Mouse (Mus musculus) embryonic facial prominence, embryonic 12.5 days (tissue): ENCODE measurements around the gene Lsm7. TPM values are rescaled to one million over a fixed set of nuclear protein-coding genes. Genes with fewer than 3 reads are reported as not detected.

Source experiments
- ATAC-seq: fragments of 200-750 bp; cut with Nextera tagmentation; 2 replicates; pipeline ENCODE4 v1.8.0; 2017; ENCODE audit not compliant: insufficient number of reproducible peaks, insufficient read depth, low FRiP score, low TSS enrichment
- H3K27ac ChIP-seq: fragments of 300-500 bp; sonication (generic); 2 replicates; pipeline ENCODE4 v1.5.1; 2016; ENCODE audit warnings: mild to moderate bottlenecking
- H3K27me3 ChIP-seq: fragments of 300-500 bp; sonication (generic); 2 replicates; pipeline ENCODE4 v1.6.1; 2016; ENCODE audit warnings: mild to moderate bottlenecking, moderate library complexity
- H3K36me3 ChIP-seq: fragments of 300-500 bp; sonication (generic); 2 replicates; pipeline ENCODE4 v1.6.1; 2016; ENCODE audit warnings: mild to moderate bottlenecking
- H3K4me1 ChIP-seq: fragments of 300-500 bp; sonication (generic); 2 replicates; pipeline ENCODE4 v1.6.1; 2016
- H3K4me2 ChIP-seq: fragments of 300-500 bp; sonication (generic); replicated peaks from 2 replicates; pipeline ENCODE4 v1.6.1; 2016; ENCODE audit warnings: mild to moderate bottlenecking, moderate library complexity
- H3K4me3 ChIP-seq: fragments of 300-500 bp; sonication (generic); 2 replicates; pipeline ENCODE4 v1.5.1; 2016; ENCODE audit warnings: mild to moderate bottlenecking
- H3K9ac ChIP-seq: fragments of 300-500 bp; sonication (generic); 2 replicates; pipeline ENCODE4 v1.6.1; 2016; ENCODE audit warnings: mild to moderate bottlenecking, moderate library complexity
- H3K9me3 ChIP-seq: fragments of 300-500 bp; sonication (generic); 2 replicates; pipeline ENCODE4 v1.6.1; 2016; ENCODE audit warnings: mild to moderate bottlenecking, moderate library complexity
- WGBS: fragments of 180-500 bp; shearing (Covaris S2); methylation state at CpG from one replicate; pipeline ENCODE4 v1.1.7; 2016; 5-methylcytosine and 5-hydroxymethylcytosine counted together
- polyA plus RNA-seq: library from polyadenylated mRNA; unstranded; fragments of >200 nt; fragmentation: Nextera tagmentation; extraction: Ambion mirVana; gene quantifications from 2 replicates; pipeline ENCODE4 v1.2.1, GENCODE M21; 2016

The Lsm7 gene
- polyA plus RNA-seq, 1 experiment from 2014 or later = 314 TPM

DNA sequence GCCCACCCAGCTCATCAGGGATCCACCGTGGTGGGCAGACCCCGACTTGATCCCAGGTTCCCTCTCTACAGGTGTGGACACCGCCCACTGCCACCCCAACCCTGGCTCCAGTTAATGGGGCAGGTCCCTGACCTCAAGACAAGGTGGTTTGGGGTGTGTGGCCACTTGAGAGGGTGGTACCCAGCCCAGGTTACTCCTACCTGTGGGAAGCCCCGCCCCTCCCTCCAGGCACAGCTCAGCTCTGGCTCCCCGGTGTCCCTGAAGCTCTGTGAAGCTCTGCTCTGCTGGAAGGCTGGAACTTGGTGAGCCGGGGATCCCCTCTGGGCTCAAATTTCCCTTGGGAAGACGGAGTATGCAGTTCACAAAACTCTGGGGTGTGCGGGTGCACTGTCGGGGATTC, 16.6 kb upstream of the Lsm7 start, which contains the start of gene Tmprss9:
Gene Tmprss9, plus strand, starts transcription at position 268 of the 400 bp plus-strand sequence.
- Histone ChIP-seq H3K27ac (no peak within 1 kb of the TSS), H3K4me3 (no peak within 1 kb of the TSS), H3K9ac (no peak within 1 kb of the TSS), H3K27me3 (no peaks in the 10 kb centered on the region), H3K9me3 (no peaks in the 10 kb centered on the region), H3K4me2 (no peak within 1 kb of the TSS), H3K36me3 (peaks cover 18% of the 10 kb centered on the region), H3K4me1 (no peaks in the 10 kb centered on the region)
- no peak for ATAC-seq
- WGBS = 29% methylated on average over 9 of the region's 9 CpGs

DNA sequence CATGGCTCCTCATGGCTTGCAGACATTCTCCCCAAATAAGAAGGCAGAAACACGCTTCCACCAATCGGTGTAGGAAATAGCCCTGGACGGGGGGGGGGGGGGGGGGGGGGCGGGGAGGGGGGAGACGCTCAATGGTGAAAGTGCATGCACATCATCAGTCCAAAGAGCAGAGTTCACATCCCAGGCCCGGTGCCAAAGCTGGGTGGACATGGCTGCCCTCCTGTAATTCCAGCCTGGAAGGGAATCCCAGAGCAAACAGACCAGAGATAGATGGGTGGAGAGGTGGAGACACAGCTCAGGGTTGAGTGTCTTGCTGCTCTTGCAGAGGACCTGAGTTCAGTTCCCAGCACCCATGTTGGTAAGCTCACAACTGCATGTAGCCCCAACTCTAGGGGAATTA, 16.0 kb upstream of the Lsm7 start:
- no peak overlapping the region for H3K27ac ChIP-seq
- H3K9me3 ChIP-seq = no peaks in the 10 kb centered on the region
- H3K36me3 ChIP-seq = peaks cover 23% of the 10 kb centered on the region
- no peak for ATAC-seq
- H3K27me3 ChIP-seq = no peaks in the 10 kb centered on the region
- 92% methylated on average over 1 of the region's 6 CpGs for WGBS
- H3K4me2 ChIP-seq = no peak overlapping the region
- H3K4me3 ChIP-seq = no peak overlapping the region
- no peaks in the 10 kb centered on the region for H3K4me1 ChIP-seq
- H3K9ac ChIP-seq = no peak overlapping the region

DNA sequence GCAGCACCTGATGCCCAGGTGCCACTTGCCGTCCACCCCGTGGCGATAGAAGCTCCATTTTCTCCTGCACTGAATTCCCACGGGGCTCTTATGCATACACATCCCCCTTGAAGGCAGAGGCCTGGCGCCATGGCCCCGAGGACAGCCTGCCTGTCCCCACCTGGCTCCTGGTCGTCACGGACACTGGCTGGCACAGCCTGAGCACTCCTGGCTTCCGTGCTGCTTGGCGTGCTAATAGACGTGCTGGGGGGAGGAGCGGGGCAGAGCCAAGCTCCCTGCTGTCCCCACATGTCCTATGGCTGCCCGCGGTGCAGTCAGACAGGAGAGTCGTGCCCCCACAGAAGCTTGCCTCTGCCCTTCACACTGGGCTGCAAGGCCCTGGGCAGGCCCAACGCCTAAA, 9.4 kb upstream of the Lsm7 start:
- Histone ChIP-seq H3K9ac (no peak overlapping the region), H3K4me2 (no peak overlapping the region), H3K27me3 (no peaks in the 10 kb centered on the region), H3K4me3 (no peak overlapping the region), H3K36me3 (peaks cover 60% of the 10 kb centered on the region), H3K27ac (no peak overlapping the region), H3K4me1 (no peaks in the 10 kb centered on the region), H3K9me3 (no peaks in the 10 kb centered on the region)
- ATAC-seq = no peak
- WGBS = 91% methylated on average over 16 of the region's 16 CpGs

DNA sequence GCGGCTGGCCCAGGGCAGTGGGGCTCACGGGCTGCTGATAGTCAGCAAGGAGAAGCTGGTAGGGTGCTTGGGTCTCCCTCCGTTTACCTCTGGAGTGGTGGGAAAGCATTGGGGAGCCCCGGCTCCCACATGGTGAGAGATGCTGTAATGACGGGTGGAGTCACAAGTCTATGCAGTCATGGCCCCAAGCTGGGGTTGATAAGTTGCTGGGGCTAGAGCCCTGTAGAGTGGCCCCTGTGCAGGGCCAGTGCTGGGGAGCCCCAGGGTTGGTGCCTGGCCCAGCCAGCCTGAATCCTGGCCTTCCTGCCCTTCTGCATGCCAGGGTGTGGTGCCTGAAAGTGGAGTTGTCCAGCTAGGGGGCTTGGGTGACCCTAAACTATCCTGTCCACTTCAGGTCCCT, 7.3 kb upstream of the Lsm7 start:
- Histone ChIP-seq H3K9me3 (no peaks in the 10 kb centered on the region), H3K4me2 (no peak overlapping the region), H3K36me3 (peaks cover 50% of the 10 kb centered on the region), H3K27me3 (no peaks in the 10 kb centered on the region), H3K4me1 (peaks cover 5% of the 10 kb centered on the region; the same call in 1 of the 2 replicates), H3K27ac (no peak overlapping the region), H3K4me3 (no peak overlapping the region), H3K9ac (no peak overlapping the region)
- 91% methylated on average over 5 of the region's 5 CpGs for WGBS
- ATAC-seq = no peak

- Histone ChIP-seq H3K27ac (0 out of 2 replicates have a peak overlapping the region, but pooled peaks have one; percentile 60), H3K36me3 (peaks cover 22% of the 10 kb centered on the region), H3K4me2 (no peak overlapping the region), H3K4me1 (peaks cover 33% of the 10 kb centered on the region), H3K27me3 (no peaks in the 10 kb centered on the region), H3K9me3 (no peaks in the 10 kb centered on the region), H3K9ac (peak overlapping the region; percentile 44; the same call in 1 of the 2 replicates), H3K4me3 (no peak overlapping the region)
- no peak for ATAC-seq
- WGBS = 82% methylated on average over 7 of the region's 7 CpGs
Measured at GRCm38 (mm10) chr10:80858350-80858935, 3.4 kb upstream of the Lsm7 start.

DNA sequence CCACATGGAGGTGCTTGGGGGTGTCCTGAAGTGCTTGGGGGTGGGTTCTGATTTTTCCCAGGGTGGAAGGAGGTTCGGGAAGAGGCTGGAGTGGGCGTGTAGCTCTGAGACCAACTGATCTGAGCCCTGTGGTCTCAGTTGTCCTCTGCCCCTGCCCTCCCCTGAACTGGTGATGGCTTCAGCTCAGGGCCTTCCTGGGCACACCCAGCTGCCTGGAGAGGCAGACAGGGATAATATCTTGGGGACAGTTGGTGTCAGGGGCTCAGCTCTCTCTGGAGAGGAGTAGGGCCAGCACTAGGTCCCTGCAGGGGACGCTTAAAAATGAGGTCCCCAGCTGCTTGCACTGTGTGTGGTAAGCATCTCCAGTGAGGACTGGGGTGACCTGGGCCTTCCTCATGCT, 2.8 kb upstream of the Lsm7 start:
- Histone ChIP-seq H3K9ac (peak overlapping the region; percentile 44), H3K9me3 (no peaks in the 10 kb centered on the region), H3K27me3 (no peaks in the 10 kb centered on the region), H3K36me3 (peaks cover 21% of the 10 kb centered on the region), H3K4me1 (peaks cover 34% of the 10 kb centered on the region), H3K4me3 (no peak overlapping the region), H3K4me2 (0 out of 2 replicates have a peak overlapping the region, but pooled peaks have one; percentile 9), H3K27ac (peak overlapping the region; percentile 60)
- no peak for ATAC-seq
- WGBS = 53% methylated on average over 3 of the region's 3 CpGs

GRCm38 (mm10) chr10:80857386-80857785, 2.4 kb upstream of the Lsm7 start:
- 32% methylated on average over 8 of the region's 8 CpGs for WGBS
- Histone ChIP-seq H3K4me1 (peaks cover 34% of the 10 kb centered on the region), H3K4me2 (peak overlapping the region; percentile 98; the same call in 1 of the 2 replicates), H3K27ac (peak overlapping the region; percentile 60), H3K36me3 (peaks cover 19% of the 10 kb centered on the region), H3K9me3 (no peaks in the 10 kb centered on the region), H3K27me3 (no peaks in the 10 kb centered on the region), H3K9ac (peak overlapping the region; percentile 44), H3K4me3 (no peak overlapping the region)
- ATAC-seq = no peak

GRCm38 (mm10) chr10:80856908-80857307, 1.9 kb upstream of the Lsm7 start:
- Histone ChIP-seq H3K4me1 (peaks cover 34% of the 10 kb centered on the region), H3K9ac (peak overlapping the region; percentile 84), H3K4me3 (0 out of 2 replicates have a peak overlapping the region, but pooled peaks have one; percentile 87), H3K9me3 (no peaks in the 10 kb centered on the region), H3K4me2 (peak overlapping the region; percentile 98; the same call in 1 of the 2 replicates), H3K27ac (0 out of 2 replicates have a peak overlapping the region, but pooled peaks have one; percentile 38), H3K36me3 (peaks cover 19% of the 10 kb centered on the region), H3K27me3 (no peaks in the 10 kb centered on the region)
- 59% methylated on average over 5 of the region's 5 CpGs for WGBS
- ATAC-seq = no peak

DNA sequence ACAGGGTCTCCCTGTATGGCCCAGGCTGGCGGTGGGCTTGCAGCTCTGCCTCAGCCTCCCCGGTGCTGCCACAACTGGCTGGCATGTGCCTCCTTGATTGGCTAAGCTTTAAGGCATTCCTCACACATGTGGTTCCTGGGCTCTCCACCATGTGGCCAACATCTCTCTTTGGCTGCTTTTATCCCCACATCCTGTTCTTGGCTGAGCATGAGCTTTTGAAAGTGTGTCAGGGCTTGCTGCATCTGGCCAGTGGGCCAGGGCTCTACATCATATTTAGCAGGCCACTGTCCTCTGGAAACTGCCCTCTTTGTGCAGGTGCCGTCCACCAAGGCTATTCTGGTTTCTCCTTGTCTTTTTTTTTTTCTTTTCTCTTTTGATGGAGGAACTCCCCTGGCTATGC, 1.3 kb upstream of the Lsm7 start:
- H3K36me3 ChIP-seq = peaks cover 19% of the 10 kb centered on the region
- H3K9me3 ChIP-seq = no peaks in the 10 kb centered on the region
- peak overlapping the region; percentile 84 for H3K9ac ChIP-seq
- peak overlapping the region; percentile 98 for H3K4me2 ChIP-seq
- H3K27ac ChIP-seq = peak overlapping the region; percentile 38; the same call in 1 of the 2 replicates
- no peak for ATAC-seq
- 51% methylated on average over 3 of the region's 3 CpGs for whole genome bisulfite sequencing
- peaks cover 34% of the 10 kb centered on the region for H3K4me1 ChIP-seq
- H3K4me3 ChIP-seq = peak overlapping the region; percentile 87
- no peaks in the 10 kb centered on the region for H3K27me3 ChIP-seq

GRCm38 (mm10) chr10:80855749-80856073, 702 bp upstream of the Lsm7 start:
- ATAC-seq = no peak
- Histone ChIP-seq H3K9me3 (no peaks in the 10 kb centered on the region), H3K9ac (peak overlapping the region; percentile 84), H3K27me3 (no peaks in the 10 kb centered on the region), H3K4me2 (peak overlapping the region; percentile 98), H3K4me1 (peaks cover 34% of the 10 kb centered on the region), H3K4me3 (peak overlapping the region; percentile 87), H3K27ac (no peak overlapping the region), H3K36me3 (peaks cover 24% of the 10 kb centered on the region)
- WGBS = 18% methylated on average over 11 of the region's 11 CpGs

DNA sequence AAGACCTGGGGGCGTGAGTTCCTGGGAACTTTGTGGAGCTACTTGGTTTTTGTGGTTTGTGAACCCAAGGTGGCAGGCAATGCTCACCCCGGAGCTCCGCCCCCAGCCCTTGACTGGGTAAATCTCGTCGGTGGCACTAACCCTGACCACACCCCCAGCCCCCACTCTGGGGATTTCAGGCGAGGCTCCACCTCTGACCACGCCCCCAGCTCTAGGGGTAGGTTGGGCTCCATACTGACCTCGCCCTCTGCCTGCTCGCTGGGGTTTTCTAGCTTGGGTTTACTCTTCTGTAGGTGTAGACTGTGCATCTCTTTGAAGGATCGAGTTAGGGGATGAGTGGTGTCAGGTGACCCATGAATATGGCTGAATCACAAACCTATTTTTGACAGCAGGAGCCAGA, 6.4 kb downstream of the Lsm7 start:
- Histone ChIP-seq H3K27me3 (peaks cover 31% of the 10 kb centered on the region), H3K27ac (no peak overlapping the region), H3K4me2 (no peak overlapping the region), H3K9me3 (no peaks in the 10 kb centered on the region), H3K36me3 (peaks cover 26% of the 10 kb centered on the region), H3K4me3 (no peak overlapping the region), H3K9ac (no peak overlapping the region), H3K4me1 (peaks cover 10% of the 10 kb centered on the region)
- ATAC-seq = no peak
- WGBS = 16% methylated on average over 10 of the region's 10 CpGs

GRCm38 (mm10) chr10:80845732-80846131, 9.3 kb downstream of the Lsm7 start:
- Histone ChIP-seq H3K27me3 (peaks cover 52% of the 10 kb centered on the region), H3K9me3 (no peaks in the 10 kb centered on the region), H3K36me3 (0 out of 2 replicates have a peak, but pooled peaks cover 2% of the 10 kb centered on the region), H3K9ac (no peak overlapping the region), H3K4me3 (no peak overlapping the region), H3K4me1 (peaks cover 10% of the 10 kb centered on the region), H3K4me2 (no peak overlapping the region), H3K27ac (no peak overlapping the region)
- no peak for ATAC-seq
- 84% methylated on average over 12 of the region's 12 CpGs for WGBS
